Mouse (Mus musculus) liver, embryonic 14.5 days (tissue): ENCODE measurements around the gene Fancd2os.

ENCODE experiments used
- CTCF ChIP-seq: IDR thresholded peaks from 2 replicates; pipeline ENCODE4 v1.5.1; 2016; ENCODE audit warnings: antibody characterized with exemption, low read depth, control low read depth
- EP300 ChIP-seq: IDR thresholded peaks from 2 replicates; pipeline ENCODE4 v1.6.1; 2016; ENCODE audit warnings: antibody characterized with exemption, low read depth

DNA sequence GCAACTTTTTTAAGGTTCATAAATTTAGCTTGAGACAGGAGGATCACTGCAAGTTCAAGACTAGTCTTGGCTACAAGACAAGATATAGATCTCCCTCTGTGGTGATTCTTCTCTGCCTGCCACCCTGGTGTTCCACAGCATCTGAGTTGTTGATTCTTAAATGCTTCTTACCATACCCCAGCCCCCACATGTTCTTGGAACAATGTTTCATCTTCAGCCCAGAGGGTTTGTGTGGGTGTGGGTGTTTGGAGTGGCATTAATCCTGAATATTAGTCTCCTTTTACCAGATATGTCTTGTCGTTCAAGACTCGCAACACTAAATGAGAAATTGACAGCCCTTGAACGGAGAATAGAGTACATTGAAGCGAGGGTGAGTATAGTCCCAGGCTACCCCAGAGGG lies 15.0 kb upstream of the Fancd2os start:
- TF ChIP-seq CTCF (no peak), EP300 (no peak)
